Mouse (Mus musculus): ENCODE results near the gene Spib.

Spib gene

GRCm38 (mm10) chr7:44527483-44528398, 4.1 kb downstream of the Spib start:
- peak; percentile 82 to 89 for DNase-seq (ENCODE audit: inconsistent age in 2 of 2, low spot score in 1 of 2)

- no peak for DNase-seq (ENCODE audit: inconsistent age in 2 of 2, low spot score in 1 of 2)
These were observed 5.3 kb downstream of the Spib start for GRCm38 (mm10) chr7:44526414-44527154.

- peak; percentile 90 to 93 for DNase-seq (ENCODE audit: inconsistent age in 2 of 2, low spot score in 1 of 2)
These were observed 6.6 kb downstream of the Spib start for GRCm38 (mm10) chr7:44525126-44525832.

- DNase-seq (ENCODE audit: inconsistent age in 2 of 2, low spot score in 1 of 2), result no peak
These were observed 7.4 kb downstream of the Spib start, which contains the start of gene Mybpc2 for GRCm38 (mm10) chr7:44524502-44524901. Gene Mybpc2, minus strand, starts transcription at chr7:44524656.

- DNase-seq (ENCODE audit: inconsistent age in 2 of 2, low spot score in 1 of 2), result no peak
These were observed 8.8 kb downstream of the Spib start for GRCm38 (mm10) chr7:44523056-44523455.

- peak in 1 of 2 experiments; percentile 82 for DNase-seq (ENCODE audit: inconsistent age in 2 of 2, low spot score in 1 of 2)
These were observed 10.2 kb downstream of the Spib start for GRCm38 (mm10) chr7:44521710-44522109.

- no peak for DNase-seq (ENCODE audit: inconsistent age in 2 of 2, low spot score in 1 of 2)
These were observed 10.9 kb downstream of the Spib start for GRCm38 (mm10) chr7:44520990-44521389.

GRCm38 (mm10) chr7:44519240-44519913, 12.5 kb downstream of the Spib start:
- no peak for DNase-seq (ENCODE audit: inconsistent age in 2 of 2, low spot score in 1 of 2)

GRCm38 (mm10) chr7:44507491-44507890, 24.4 kb downstream of the Spib start:
- DNase-seq (ENCODE audit: inconsistent age in 2 of 2, low spot score in 1 of 2), result no peak

GRCm38 (mm10) chr7:44501563-44502115, 30.2 kb downstream of the Spib start:
- DNase-seq (ENCODE audit: inconsistent age in 2 of 2, low spot score in 1 of 2), result peak; percentile 46 to 84

GRCm38 (mm10) chr7:44500046-44500445, 31.8 kb downstream of the Spib start:
- DNase-seq (ENCODE audit: inconsistent age in 2 of 2, low spot score in 1 of 2), result peak in 1 of 2 experiments; percentile 20

- peak; percentile 7 to 53 for DNase-seq (ENCODE audit: inconsistent age in 2 of 2, low spot score in 1 of 2)
These were observed 32.9 kb downstream of the Spib start for GRCm38 (mm10) chr7:44498922-44499321.

GRCm38 (mm10) chr7:44497361-44498055, 34.4 kb downstream of the Spib start:
- DNase-seq (ENCODE audit: inconsistent age in 2 of 2, low spot score in 1 of 2), result peak; percentile 26 to 44

GRCm38 (mm10) chr7:44496771-44497109, 35.1 kb downstream of the Spib start:
- no peak for DNase-seq (ENCODE audit: inconsistent age in 2 of 2, low spot score in 1 of 2)

- peak; percentile 98 to 99 for DNase-seq (ENCODE audit: inconsistent age in 2 of 2, low spot score in 1 of 2)
These were observed 35.7 kb downstream of the Spib start, which contains the start of the genes Emc10 and Fam71e1 for GRCm38 (mm10) chr7:44495992-44496770. Gene Emc10, minus strand, starts transcription at chr7:44496529. Gene Fam71e1, plus strand, starts transcription at chr7:44496581.

- DNase-seq (ENCODE audit: inconsistent age in 2 of 2, low spot score in 1 of 2), result peak in 1 of 2 experiments; percentile 43
These were observed 36.8 kb downstream of the Spib start for GRCm38 (mm10) chr7:44495086-44495485.

- DNase-seq (ENCODE audit: inconsistent age in 2 of 2, low spot score in 1 of 2), result peak in 1 of 2 experiments; percentile 19
These were observed 37.2 kb downstream of the Spib start for GRCm38 (mm10) chr7:44494681-44495080.

GRCm38 (mm10) chr7:44492166-44492826, 39.6 kb downstream of the Spib start:
- no peak for DNase-seq (ENCODE audit: inconsistent age in 2 of 2, low spot score in 1 of 2)

All from adrenal gland, adult (tissue).